ENCODE assay signal across 9 mouse cellular contexts in the genomic region with DNA sequence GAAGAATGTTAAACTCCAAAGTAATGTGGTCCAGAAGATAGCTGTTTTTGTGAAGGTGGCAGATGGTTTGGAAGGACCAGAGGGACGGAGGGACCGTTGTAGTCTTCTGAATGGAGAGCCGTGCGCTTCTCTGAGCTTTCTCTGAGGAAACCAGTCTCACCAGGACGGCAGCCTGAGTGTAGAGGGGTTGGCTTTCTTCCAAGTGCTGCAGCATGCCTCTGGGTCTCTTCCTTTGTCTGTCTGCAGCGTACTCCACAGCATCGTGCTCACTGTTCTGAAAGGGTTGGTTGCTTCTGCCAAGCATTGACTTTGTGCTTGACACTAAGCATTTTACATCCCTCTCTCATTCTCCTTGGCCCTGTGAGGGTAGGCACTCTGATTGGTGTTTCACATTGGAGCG. TPM values are rescaled to one million over a fixed set of nuclear protein-coding genes. Genes with fewer than 3 reads are reported as not detected.
A peak's percentile ranks its signal among the peaks of the same experiment; 100 is the strongest.
DNase-seq lines count a peak whose midpoint lies in the region; ATAC-seq and TF ChIP-seq lines count a peak whose summit lies in the region.
"Had no signal": no experiment of that assay in that cellular context is flagged by ENCODE, and none has a peak within 500 bp of the region (broad histone marks: within the 10 kb centered on the region; RNA-seq: fewer than 3 reads in every experiment).

No protein-coding gene starts in this region.

- peaks cover 43% of the 10 kb centered on the region for H3K36me3 ChIP-seq in intestine, postnatal 0 days (ENCODE audit: control insufficient read depth, insufficient read depth)
- peaks cover 29% of the 10 kb centered on the region for H3K36me3 ChIP-seq in liver, embryonic 14.5 days (replicated peaks; ENCODE audit: control insufficient read depth, insufficient read depth, low read depth)
- peaks cover 44% of the 10 kb centered on the region for H3K36me3 ChIP-seq in stomach, embryonic 15.5 days

- 45% methylated on average over 8 of the region's 8 CpGs for WGBS in intestine, postnatal 0 days
- 75% methylated on average over 8 of the region's 8 CpGs for WGBS in liver, embryonic 14.5 days (ENCODE audit: insufficient replicate concordance)
- WGBS in stomach, embryonic 15.5 days = 30% methylated on average over 8 of the region's 8 CpGs

- no peak overlapping the region for H3K27ac ChIP-seq in intestine, postnatal 0 days (ENCODE audit: low read depth, low read length)
- no peak overlapping the region for H3K27ac ChIP-seq in liver, embryonic 14.5 days
- H3K27ac ChIP-seq in stomach, embryonic 15.5 days = peak overlapping the region; percentile 40; the same call in 1 of the 2 replicates

- no peak overlapping the region for H3K9ac ChIP-seq in intestine, postnatal 0 days (ENCODE audit: low read depth, low read length)
- no peak overlapping the region; the same call in 1 of the 2 replicates for H3K9ac ChIP-seq in liver, embryonic 14.5 days (replicated peaks)
- 0 out of 2 replicates have a peak overlapping the region, but pooled peaks have one; percentile 4 for H3K9ac ChIP-seq in stomach, embryonic 15.5 days

- no peak for TF ChIP-seq CTCF in intestine, postnatal 0 days (IDR thresholded peaks at IDR 0.05; ENCODE audit: low read depth)
- TF ChIP-seq CTCF in liver, embryonic 14.5 days (IDR thresholded peaks at IDR 0.05; ENCODE audit: low read depth) = no peak

- ATAC-seq in cerebellum, adult (ENCODE audit: insufficient number of reproducible peaks, low FRiP score, low TSS enrichment) = no peak
- no peak for ATAC-seq in intestine, postnatal 0 days
- ATAC-seq in liver, embryonic 14.5 days (ENCODE audit: insufficient read depth) = no peak
- ATAC-seq in stomach, embryonic 15.5 days (ENCODE audit: insufficient read depth, low FRiP score, low read depth) = no peak
- ATAC-seq in megakaryocyte-erythroid progenitor cell, adult 5-6 weeks (replicated peaks; ENCODE audit: low FRiP score, low TSS enrichment, poor library complexity, severe bottlenecking) = no peak

- peak; percentile 34 for DNase-seq in cerebellum, adult 11 months
- peak; percentile 26 for DNase-seq in thymus, postnatal 25 days
- no peak for DNase-seq in thymus, postnatal 4 days
- DNase-seq in liver, embryonic 14.5 days (ENCODE audit: low read depth in 3 of 3, low spot score in 3 of 3) = no peak

- H3K4me2 ChIP-seq in intestine, postnatal 0 days (replicated peaks; ENCODE audit: low read depth) = peak overlapping the region; percentile 81
- H3K4me2 ChIP-seq in liver, embryonic 14.5 days (ENCODE audit: low read depth) = peak overlapping the region; percentile 20; the same call in 1 of the 2 replicates
- H3K4me2 ChIP-seq in stomach, embryonic 15.5 days = peak overlapping the region; percentile 60

- H3K27me3 ChIP-seq in intestine, postnatal 0 days (replicated peaks; ENCODE audit: control insufficient read depth, insufficient read depth, low read length) = no peaks in the 10 kb centered on the region
- H3K27me3 ChIP-seq in liver, embryonic 14.5 days (ENCODE audit: control insufficient read depth, insufficient read depth, low read length) = no peaks in the 10 kb centered on the region
- H3K27me3 ChIP-seq in stomach, embryonic 15.5 days (replicated peaks) = no peaks in the 10 kb centered on the region

- no peak overlapping the region for H3K4me3 ChIP-seq in intestine, postnatal 0 days (ENCODE audit: low read depth, low read length)
- H3K4me3 ChIP-seq in liver, embryonic 14.5 days (ENCODE audit: insufficient read depth in 1 of 2, low read depth in 2 of 2, low read length in 2 of 2) = no peak overlapping the region
- H3K4me3 ChIP-seq in stomach, embryonic 15.5 days (replicated peaks) = peak overlapping the region; percentile 68; the same call in 1 of the 2 replicates
- H3K4me3 ChIP-seq: erythroblast, embryonic 14.5 days had no signal

- H3K9me3 ChIP-seq in intestine, postnatal 0 days (ENCODE audit: control insufficient read depth) = no peaks in the 10 kb centered on the region
- H3K9me3 ChIP-seq in liver, embryonic 14.5 days (ENCODE audit: control insufficient read depth, low read length) = no peaks in the 10 kb centered on the region
- no peaks in the 10 kb centered on the region for H3K9me3 ChIP-seq in stomach, embryonic 15.5 days

- H3K4me1 ChIP-seq in intestine, postnatal 0 days (replicated peaks; ENCODE audit: control insufficient read depth, insufficient read depth, low read length) = peaks cover 10% of the 10 kb centered on the region
- peaks cover 8 to 21% of the 10 kb centered on the region in 2 experiments for H3K4me1 ChIP-seq in liver, embryonic 14.5 days (replicated peaks; ENCODE audit: control insufficient read depth in 2 of 2, insufficient read depth in 2 of 2, low read length in 1 of 2)
- H3K4me1 ChIP-seq in stomach, embryonic 15.5 days = peaks cover 32% of the 10 kb centered on the region

- no peak for TF ChIP-seq EP300 in liver, embryonic 14.5 days (IDR thresholded peaks at IDR 0.05; ENCODE audit: low read depth)

RNA-seq across cellular contexts. Expression of a gene that starts 1.3 kb away (rescaled TPM):
- 22.8 and 26.8 TPM in 2 replicates for polyA plus RNA-seq in intestine, postnatal 0 days (2015; fragmentation: Nextera tagmentation; extraction: Ambion mirVana)
- polyA plus RNA-seq in liver, embryonic 14.5 days (2012; rRNA removed) = 14.9 and 17.9 TPM in 2 replicates
- 22.6 and 24.0 TPM in 2 replicates for polyA plus RNA-seq in liver, embryonic 14.5 days (2014; fragmentation: Nextera tagmentation; extraction: Ambion mirVana)
- polyA plus RNA-seq in stomach, embryonic 15.5 days (2015; fragmentation: Nextera tagmentation; extraction: Ambion mirVana) = 63.3 and 64.3 TPM in 2 replicates
- total RNA-seq in megakaryocyte-erythroid progenitor cell, adult 5-6 weeks (2014; fragmentation: Nextera tagmentation) = 9.6 and 21.4 TPM in 2 replicates
- 11.4 and 33.8 TPM in 2 replicates for total RNA-seq in megakaryocyte-erythroid progenitor cell, adult 5-6 weeks (2017)

RNA-seq across cellular contexts. Expression of a gene that starts 2.7 kb away (rescaled TPM):
- 14.1 and 16.0 TPM in 2 replicates for polyA plus RNA-seq in intestine, postnatal 0 days (2015; fragmentation: Nextera tagmentation; extraction: Ambion mirVana)
- 10.2 and 14.9 TPM in 2 replicates for polyA plus RNA-seq in liver, embryonic 14.5 days (2012; rRNA removed)
- 11.7 and 12.0 TPM in 2 replicates for polyA plus RNA-seq in liver, embryonic 14.5 days (2014; fragmentation: Nextera tagmentation; extraction: Ambion mirVana)
- polyA plus RNA-seq in stomach, embryonic 15.5 days (2015; fragmentation: Nextera tagmentation; extraction: Ambion mirVana) = 44.5 and 52.7 TPM in 2 replicates
- 39.8 and 65.3 TPM in 2 replicates for total RNA-seq in megakaryocyte-erythroid progenitor cell, adult 5-6 weeks (2014; fragmentation: Nextera tagmentation)
- 33.0 and 39.0 TPM in 2 replicates for total RNA-seq in megakaryocyte-erythroid progenitor cell, adult 5-6 weeks (2017)

RNA-seq across cellular contexts. Expression of a gene that starts 26.0 kb away (rescaled TPM):
- polyA plus RNA-seq in intestine, postnatal 0 days (2015; fragmentation: Nextera tagmentation; extraction: Ambion mirVana) = 2.6 and 2.9 TPM in 2 replicates
- polyA plus RNA-seq in liver, embryonic 14.5 days (2012; rRNA removed) = 1.6 and 2.7 TPM in 2 replicates
- 5.6 and 5.7 TPM in 2 replicates for polyA plus RNA-seq in liver, embryonic 14.5 days (2014; fragmentation: Nextera tagmentation; extraction: Ambion mirVana)
- polyA plus RNA-seq in stomach, embryonic 15.5 days (2015; fragmentation: Nextera tagmentation; extraction: Ambion mirVana) = 9.6 and 12.7 TPM in 2 replicates
- total RNA-seq in megakaryocyte-erythroid progenitor cell, adult 5-6 weeks (2014; fragmentation: Nextera tagmentation) = 13.1 and 17.0 TPM in 2 replicates
- total RNA-seq in megakaryocyte-erythroid progenitor cell, adult 5-6 weeks (2017) = 47.2 and 51.0 TPM in 2 replicates

RNA-seq across cellular contexts. Expression of a gene that starts 51.5 kb away (rescaled TPM):
- 5.9 and 7.3 TPM in 2 replicates for polyA plus RNA-seq in intestine, postnatal 0 days (2015; fragmentation: Nextera tagmentation; extraction: Ambion mirVana)
- polyA plus RNA-seq in liver, embryonic 14.5 days (2012; rRNA removed) = 2.3 and 2.5 TPM in 2 replicates
- 1.9 and 2.1 TPM in 2 replicates for polyA plus RNA-seq in liver, embryonic 14.5 days (2014; fragmentation: Nextera tagmentation; extraction: Ambion mirVana)
- 29.8 and 33.8 TPM in 2 replicates for polyA plus RNA-seq in stomach, embryonic 15.5 days (2015; fragmentation: Nextera tagmentation; extraction: Ambion mirVana)
- total RNA-seq in megakaryocyte-erythroid progenitor cell, adult 5-6 weeks (2014; fragmentation: Nextera tagmentation) = 0.61 and 1.8 TPM in 2 replicates
- 1.6 and 6.7 TPM in 2 replicates for total RNA-seq in megakaryocyte-erythroid progenitor cell, adult 5-6 weeks (2017)

RNA-seq across cellular contexts. Expression of a gene that starts 55.5 kb away (rescaled TPM):
- 52.7 and 56.7 TPM in 2 replicates for polyA plus RNA-seq in intestine, postnatal 0 days (2015; fragmentation: Nextera tagmentation; extraction: Ambion mirVana)
- 34.4 and 36.4 TPM in 2 replicates for polyA plus RNA-seq in liver, embryonic 14.5 days (2012; rRNA removed)
- polyA plus RNA-seq in liver, embryonic 14.5 days (2014; fragmentation: Nextera tagmentation; extraction: Ambion mirVana) = 21.9 and 25.5 TPM in 2 replicates
- polyA plus RNA-seq in stomach, embryonic 15.5 days (2015; fragmentation: Nextera tagmentation; extraction: Ambion mirVana) = 5.9 and 6.2 TPM in 2 replicates
- total RNA-seq in megakaryocyte-erythroid progenitor cell, adult 5-6 weeks (2014; fragmentation: Nextera tagmentation) = 12.8 and 15.4 TPM in 2 replicates
- 8.9 and 11.2 TPM in 2 replicates for total RNA-seq in megakaryocyte-erythroid progenitor cell, adult 5-6 weeks (2017)

Comparison
In these comparisons a context has a peak if more than half of its experiments do, and no peak if none do; other contexts are left out.
1. DNase-seq: peak in cerebellum, adult 11 months (single experiment) and thymus, postnatal 25 days (single experiment); none in thymus, postnatal 4 days (single experiment) and liver, embryonic 14.5 days (0 of 3).
2. H3K4me2 ChIP-seq: peak in every context shown above with its lines; median percentile 81 in intestine, postnatal 0 days; 60 in stomach, embryonic 15.5 days; 20 in liver, embryonic 14.5 days.